In the genomic region with DNA sequence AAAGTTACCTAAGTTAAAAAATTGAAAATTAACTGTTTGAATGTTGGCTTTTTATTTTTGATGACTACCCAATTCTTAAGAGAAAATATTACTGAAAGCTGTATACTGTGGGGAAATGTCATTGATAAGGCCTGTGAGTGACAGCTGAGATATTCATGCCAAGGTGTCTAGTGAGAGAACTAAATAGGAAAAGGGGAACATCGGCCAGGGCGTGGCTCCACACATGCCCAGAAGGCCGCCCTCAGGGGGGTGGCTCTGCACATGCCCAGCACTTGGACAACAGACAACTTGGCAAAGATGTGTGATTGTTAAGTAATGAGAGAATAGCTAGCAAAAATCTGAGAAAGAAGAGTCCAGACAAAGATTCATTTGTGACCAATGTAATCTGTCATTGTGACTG, we compare ENCODE assay signal across 15 mouse cellular contexts.
DNase-seq lines count a peak whose midpoint lies in the region; ATAC-seq and TF ChIP-seq lines count a peak whose summit lies in the region.
"Had no signal": no experiment of that assay in that cellular context is flagged by ENCODE, and none has a peak within 500 bp of the region (broad histone marks: within the 10 kb centered on the region; RNA-seq: fewer than 3 reads in every experiment).

No protein-coding gene starts in this region.

- intact Hi-C loops in heart, postnatal 25 days (cut with DNase I) = no loop called here

- no peak for TF ChIP-seq POLR2A in cerebellum, adult 2 months (IDR thresholded peaks at IDR 0.05; ENCODE audit: borderline replicate concordance, insufficient read depth, low read length)

- H3K4me2 ChIP-seq in kidney, embryonic 15.5 days = no peak overlapping the region
- H3K4me2 ChIP-seq: limb, embryonic 15.5 days; neural tube, embryonic 13.5 days had no signal

- ATAC-seq in CD4-positive, CD25-positive, alpha-beta regulatory T cell, adult 4 months = no peak
- ATAC-seq in kidney, embryonic 15.5 days (replicated peaks; ENCODE audit: low FRiP score) = no peak
- ATAC-seq: lung, postnatal 0 days had no signal

- no peak overlapping the region for H3K9ac ChIP-seq in kidney, embryonic 15.5 days
- H3K9ac ChIP-seq: limb, embryonic 15.5 days; neural tube, embryonic 13.5 days had no signal

- H3K27ac ChIP-seq in cerebellum, adult 2 months (ENCODE audit: insufficient read depth, low read length) = no peak overlapping the region
- H3K27ac ChIP-seq in kidney, embryonic 15.5 days = no peak overlapping the region
- H3K27ac ChIP-seq: hindbrain, embryonic 10.5 days; left cerebral cortex, adult 2 months; limb, embryonic 15.5 days; neural tube, embryonic 13.5 days had no signal

- DNase-seq in heart, adult 18-20 months = peak; percentile 38 to 50
- no peak for DNase-seq in heart, postnatal 25 days (ENCODE audit: low spot score)
- peak; percentile 9 for DNase-seq in lung, postnatal 10 days
- DNase-seq in lung, adult 18-20 months = no peak
- DNase-seq in cerebellum, adult 2 months = peak; percentile 84 to 92
- no peak for DNase-seq in frontal cortex, postnatal 10 days (ENCODE audit: low spot score in 2 of 2)
- DNase-seq: midbrain, embryonic 14.5 days; right cerebral cortex, adult 18-20 months had no signal

- 6% methylated on average over 3 of the region's 3 CpGs for WGBS in cerebellum, adult 2 months
- 94% methylated on average over 3 of the region's 3 CpGs for WGBS in kidney, embryonic 15.5 days

- no peak overlapping the region for H3K4me3 ChIP-seq in cerebellum, adult 2 months (replicated peaks; ENCODE audit: insufficient read depth, low read depth, low read length)
- no peak overlapping the region for H3K4me3 ChIP-seq in kidney, embryonic 15.5 days (replicated peaks)
- H3K4me3 ChIP-seq: hindbrain, embryonic 10.5 days; left cerebral cortex, adult 2 months; limb, embryonic 15.5 days; neural tube, embryonic 13.5 days had no signal

- peaks cover 17% of the 10 kb centered on the region for H3K4me1 ChIP-seq in cerebellum, adult 2 months (ENCODE audit: control insufficient read depth, insufficient read depth, low read length)
- H3K4me1 ChIP-seq in kidney, embryonic 15.5 days = 0 out of 2 replicates have a peak, but pooled peaks cover 5% of the 10 kb centered on the region
- H3K4me1 ChIP-seq: limb, embryonic 15.5 days had no signal

- no peaks in the 10 kb centered on the region for H3K9me3 ChIP-seq in kidney, embryonic 15.5 days (replicated peaks)
- H3K9me3 ChIP-seq: hindbrain, embryonic 10.5 days; limb, embryonic 15.5 days; neural tube, embryonic 13.5 days had no signal

- H3K27me3 ChIP-seq in cerebellum, adult 2 months (ENCODE audit: control insufficient read depth, insufficient read depth, low read length) = no peaks in the 10 kb centered on the region
- no peaks in the 10 kb centered on the region for H3K27me3 ChIP-seq in kidney, embryonic 15.5 days
- H3K27me3 ChIP-seq: limb, embryonic 15.5 days; neural tube, embryonic 13.5 days had no signal

- peaks cover 32% of the 10 kb centered on the region for H3K36me3 ChIP-seq in kidney, embryonic 15.5 days

- no peak for TF ChIP-seq CTCF in cerebellum, adult 2 months (IDR thresholded peaks at IDR 0.05; ENCODE audit: borderline replicate concordance, insufficient read depth, low read depth, low read length)

Comparison
In these comparisons a context has a peak if more than half of its experiments do, and no peak if none do; other contexts are left out.
1. DNase-seq: peak in heart, adult 18-20 months (2 of 2), lung, postnatal 10 days (single experiment) and cerebellum, adult 2 months (2 of 2); none in heart, postnatal 25 days (single experiment), lung, adult 18-20 months (0 of 2) and frontal cortex, postnatal 10 days (0 of 2).